Mouse (Mus musculus): Measurements from ENCODE around the gene Spert.

Gene Spert

DNA sequence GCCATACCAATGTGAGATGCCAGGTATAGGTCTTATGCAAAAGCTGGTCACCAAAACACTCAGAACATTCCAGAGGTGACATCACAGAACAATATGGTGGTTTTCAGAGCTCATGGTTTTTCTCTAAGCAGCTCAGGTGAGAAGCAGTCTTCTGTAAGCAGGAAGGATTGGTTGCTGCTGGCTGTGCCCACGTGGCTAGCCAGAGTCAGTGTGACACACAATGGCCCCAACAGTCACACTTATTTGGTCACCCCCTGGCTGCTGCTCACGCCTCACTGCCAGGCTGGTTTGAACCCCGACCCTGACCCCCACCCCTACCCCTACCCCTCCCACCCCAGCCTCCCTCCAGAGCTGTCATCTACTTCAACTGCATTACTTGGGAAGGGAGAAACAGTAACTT lies at the start of gene Spert:
Spert (minus strand) TSS at position 139 of the 400 bp plus-strand sequence.
- DNase-seq (ENCODE audit: low read depth, low spot score), result no peak

DNA sequence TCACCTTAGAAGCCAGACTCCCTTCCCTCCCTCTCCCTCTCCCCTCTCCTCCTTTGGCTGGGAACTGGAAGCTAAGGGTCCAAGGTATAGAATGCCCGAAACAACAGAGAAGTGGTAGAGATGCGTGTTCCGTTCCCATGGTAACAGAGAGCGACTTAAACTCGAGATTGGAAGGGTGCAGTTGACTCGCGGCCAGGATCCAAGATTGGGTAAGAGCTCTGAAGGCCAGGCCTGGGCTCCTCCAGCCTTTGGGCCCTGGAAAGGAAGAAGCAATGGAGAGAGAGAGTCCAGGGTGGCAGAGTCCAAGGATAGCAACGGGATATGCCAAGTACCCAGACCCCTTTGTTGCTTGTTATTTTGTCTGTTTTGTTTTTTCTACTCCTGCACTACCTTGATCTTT lies 49.2 kb upstream of the Spert start, which contains the start of gene Erich6b:
Erich6b (plus strand) TSS at position 180 of the 400 bp plus-strand sequence.
- DNase-seq (ENCODE audit: low read depth, low spot score), result peak; percentile 8

DNA sequence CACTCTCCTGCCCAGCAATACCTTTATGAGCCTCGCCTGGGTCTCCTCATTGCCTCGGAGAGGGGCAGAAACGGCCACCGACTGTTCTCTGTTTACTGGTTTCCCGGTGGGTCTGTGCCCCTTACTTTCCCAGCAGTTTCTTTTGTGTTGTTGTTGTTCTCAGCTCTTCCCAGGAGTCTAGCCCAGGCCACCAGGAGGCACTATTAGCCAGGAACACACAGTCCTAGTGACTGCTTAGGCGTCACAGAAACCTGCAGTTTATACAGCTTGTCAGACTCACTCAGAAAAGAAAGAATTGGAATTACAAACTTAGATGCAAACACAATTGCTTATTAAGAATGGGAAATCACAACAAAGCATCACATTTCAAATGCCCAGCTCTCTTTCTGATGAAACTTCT lies 48.5 kb upstream of the Spert start:
- peak; percentile 39 for DNase-seq (ENCODE audit: low read depth, low spot score)

DNA sequence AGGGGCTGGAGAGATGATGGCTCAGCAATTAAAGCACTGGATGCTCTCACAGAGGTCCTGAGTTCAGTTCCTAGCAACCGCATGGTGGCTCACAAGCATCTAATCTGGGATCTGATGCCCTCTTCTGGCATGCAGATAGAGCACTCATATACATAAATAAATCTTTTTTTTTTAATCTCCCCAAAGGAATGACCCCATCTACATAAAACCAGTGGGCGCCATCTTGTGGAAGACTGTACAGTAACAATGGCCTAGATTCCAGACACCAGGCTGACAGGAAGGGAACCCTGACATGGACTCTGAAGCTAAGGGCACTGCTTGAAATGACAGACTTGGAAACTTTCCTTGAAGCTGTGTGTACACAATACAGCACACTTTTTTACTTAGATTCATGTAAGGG lies 47.9 kb upstream of the Spert start:
- DNase-seq (ENCODE audit: low read depth, low spot score), result peak; percentile 47

DNA sequence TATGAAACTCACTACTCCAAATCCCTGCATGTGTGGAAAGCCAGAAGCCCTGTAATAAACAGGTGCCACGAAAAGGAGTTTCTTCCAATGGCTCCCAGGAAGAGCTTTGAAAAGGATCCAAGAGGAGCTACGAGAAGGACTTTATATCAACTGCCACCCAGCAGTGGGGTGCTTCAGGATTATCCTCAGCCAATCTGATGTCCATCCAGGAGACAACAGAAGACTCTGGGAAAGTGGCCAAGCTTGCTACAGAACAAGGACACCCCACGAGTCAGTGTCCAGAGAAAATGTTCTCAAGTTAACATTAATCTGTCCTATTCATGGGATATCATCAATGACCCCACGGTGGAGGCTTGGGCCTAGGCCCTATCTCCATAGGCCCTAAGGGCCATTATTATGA lies 44.7 kb upstream of the Spert start:
- peak; percentile 84 for DNase-seq (ENCODE audit: low read depth, low spot score)

DNA sequence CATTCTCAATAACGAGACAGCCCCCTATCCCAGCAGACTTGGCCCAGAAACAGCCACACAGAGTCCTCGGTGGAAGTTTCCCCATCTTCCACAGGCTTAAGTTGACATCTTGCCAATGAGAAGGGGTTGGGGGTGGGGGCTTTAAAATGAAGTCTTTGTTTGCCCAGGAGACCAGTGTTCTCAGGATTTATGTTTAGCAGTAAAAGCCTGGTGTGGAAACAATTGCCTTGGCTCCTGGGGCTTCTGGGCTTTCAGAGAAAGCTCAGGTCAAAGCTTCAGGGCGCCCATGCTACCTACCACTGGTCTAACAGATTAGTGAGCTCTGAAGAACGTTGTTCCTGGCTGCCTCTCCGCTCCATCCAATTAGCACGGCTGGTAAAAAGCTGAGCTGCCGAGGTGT lies 43.2 kb upstream of the Spert start:
- DNase-seq (ENCODE audit: low read depth, low spot score), result no peak

DNA sequence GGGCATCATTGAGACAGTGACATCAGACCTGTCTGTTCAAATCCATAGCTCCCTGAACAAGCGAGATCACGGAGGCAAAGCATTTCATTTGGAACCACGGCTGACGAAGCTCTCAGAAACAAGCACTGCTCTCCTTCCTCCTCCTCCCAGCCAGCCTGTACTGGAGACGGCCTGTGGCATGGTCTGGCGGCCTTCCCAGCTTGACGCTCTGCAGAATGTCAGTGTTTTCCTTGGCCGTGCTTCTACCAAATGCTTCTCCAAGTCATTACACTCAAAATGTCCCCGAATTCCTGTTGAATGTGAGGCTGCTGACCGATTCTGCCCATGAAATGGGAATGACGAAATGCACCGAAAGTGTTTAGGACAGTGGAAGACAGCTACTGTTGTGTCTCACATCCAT lies 42.4 kb upstream of the Spert start:
- DNase-seq (ENCODE audit: low read depth, low spot score), result peak; percentile 83

DNA sequence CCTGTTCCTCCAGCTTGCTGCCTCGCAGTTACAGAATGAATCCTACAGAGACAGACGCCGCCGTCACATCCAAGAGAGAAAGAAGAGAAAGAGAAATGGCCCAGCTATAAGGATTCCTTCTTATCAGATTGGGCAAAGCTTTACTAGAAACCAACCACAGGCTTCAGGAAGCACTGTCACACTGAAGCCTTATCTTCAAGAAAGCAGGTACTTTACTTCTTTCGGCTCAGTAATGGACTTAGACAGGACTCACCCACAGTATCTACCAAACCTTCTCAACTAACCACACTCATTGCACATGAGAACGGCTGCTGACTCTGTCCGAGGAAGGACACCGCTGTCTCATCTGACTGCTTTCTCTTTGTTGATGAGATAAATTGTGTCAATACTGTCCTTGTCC lies 36.0 kb upstream of the Spert start:
- DNase-seq (ENCODE audit: low read depth, low spot score), result no peak

DNA sequence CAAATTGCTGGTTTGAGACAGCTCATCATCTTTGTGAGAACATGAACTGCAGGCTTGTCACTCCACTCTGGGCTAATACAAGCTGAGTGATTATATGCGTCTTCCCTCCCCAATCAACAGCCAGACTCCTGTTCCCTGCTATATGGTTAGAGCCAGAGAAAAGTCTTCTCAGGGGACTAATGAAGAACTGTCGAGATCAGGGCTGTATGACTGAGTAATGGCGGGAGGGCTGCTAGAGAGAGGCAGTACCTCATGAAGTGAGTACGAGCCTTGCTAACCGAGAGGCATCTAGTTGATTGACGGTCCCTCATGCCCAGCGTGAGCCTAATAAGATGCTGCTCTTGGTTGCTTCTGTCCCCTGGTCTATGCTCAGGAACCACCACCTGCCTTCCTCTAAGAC lies 30.1 kb upstream of the Spert start:
- peak; percentile 7 for DNase-seq (ENCODE audit: low read depth, low spot score)

DNA sequence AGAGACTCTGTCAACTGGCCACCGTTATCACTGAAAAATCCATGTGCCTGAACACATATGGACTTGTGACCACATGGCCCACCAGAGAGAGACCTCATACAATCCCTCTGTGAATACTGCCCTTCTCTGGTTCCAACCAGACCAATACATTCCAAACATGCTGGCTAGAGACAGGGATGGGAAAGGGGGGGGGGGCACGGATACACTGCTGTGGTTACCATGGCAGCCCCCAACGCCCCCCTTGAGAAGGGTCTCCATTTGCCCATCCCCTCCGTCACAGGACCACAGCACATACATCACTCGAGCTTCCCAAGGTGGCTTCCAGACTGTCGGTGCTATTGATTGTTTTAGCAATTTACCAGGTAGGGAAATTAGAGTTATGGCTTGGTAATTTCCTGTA lies 23.5 kb upstream of the Spert start:
- DNase-seq (ENCODE audit: low read depth, low spot score), result no peak

DNA sequence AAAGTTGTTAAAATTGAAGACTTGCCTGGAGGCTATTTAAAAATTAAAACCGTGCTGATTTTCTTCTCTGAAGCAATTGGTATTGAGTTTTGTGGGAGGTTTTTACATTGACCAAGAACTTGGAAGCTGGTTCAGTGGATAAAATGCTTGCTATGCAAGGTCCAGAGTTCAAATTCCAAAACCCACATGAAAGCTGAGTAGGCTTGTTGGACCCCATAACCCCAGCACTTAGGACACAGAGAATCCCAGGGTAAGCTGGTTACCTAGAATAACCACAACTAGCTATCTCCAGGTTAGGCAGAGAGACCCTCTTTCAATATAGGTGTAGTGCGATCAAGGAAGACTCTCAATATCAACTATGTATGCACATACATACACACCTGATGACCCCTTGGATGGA lies 16.3 kb upstream of the Spert start:
- no peak for DNase-seq (ENCODE audit: low read depth, low spot score)

DNA sequence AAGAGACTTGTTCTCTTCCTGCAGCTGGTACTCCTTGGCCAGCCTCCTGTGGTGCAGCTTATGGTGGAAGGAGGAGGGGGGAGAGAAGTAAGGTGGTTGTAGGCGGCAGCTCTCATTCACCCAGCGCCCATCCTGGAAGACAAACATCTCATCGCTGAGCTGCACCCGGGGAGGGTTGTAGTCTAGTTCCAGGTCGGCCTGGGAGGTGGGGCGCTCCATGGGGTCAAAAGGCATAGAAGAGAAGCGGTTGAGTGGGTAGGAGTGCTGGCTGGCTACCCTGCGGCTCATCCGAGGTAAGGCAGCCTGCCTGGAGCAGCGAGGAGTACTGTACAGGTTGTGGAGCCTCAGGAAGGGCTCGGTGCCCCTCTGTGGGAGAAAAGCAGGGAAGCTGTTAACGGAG lies 9.0 kb downstream of the Spert start:
- DNase-seq (ENCODE audit: low read depth, low spot score), result peak; percentile 5

DNA sequence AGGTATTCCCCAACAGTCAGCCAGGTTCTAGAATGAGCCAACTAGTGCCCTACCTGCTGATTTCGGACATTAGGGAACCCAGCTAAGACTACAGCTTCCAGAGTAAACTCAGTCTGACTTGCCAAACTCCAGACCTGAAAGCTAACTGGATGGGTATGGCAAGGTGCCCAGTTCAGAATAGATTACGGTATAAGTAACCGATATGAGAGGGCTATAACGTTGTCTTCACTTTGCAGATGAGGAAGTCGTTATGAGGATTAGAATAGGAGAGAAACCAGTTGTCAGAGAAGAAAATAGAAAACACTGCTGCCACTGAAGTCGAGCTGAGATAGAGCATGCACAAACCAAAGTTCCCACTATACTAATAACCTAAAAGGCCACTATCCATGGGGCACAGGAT lies 13.9 kb downstream of the Spert start:
- DNase-seq (ENCODE audit: low read depth, low spot score), result no peak

DNA sequence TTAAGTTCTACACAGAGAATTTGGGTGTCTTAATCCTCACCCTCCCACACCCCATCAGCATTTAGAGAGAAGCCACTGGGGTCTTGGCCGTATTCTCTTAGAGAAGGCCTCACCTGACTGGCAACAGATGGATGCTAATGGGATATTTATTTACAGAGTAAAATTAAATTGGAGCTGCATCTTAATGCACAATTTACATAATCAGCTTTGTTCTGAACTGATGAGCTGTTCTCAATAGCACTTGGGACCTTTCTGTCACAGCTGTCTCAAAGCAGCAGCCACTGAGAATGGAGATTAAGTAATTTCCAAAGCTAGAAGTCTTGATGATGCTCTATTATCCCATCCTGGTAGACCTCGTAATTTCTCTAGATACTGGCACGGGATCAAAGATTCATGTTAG lies 26.6 kb downstream of the Spert start:
- DNase-seq (ENCODE audit: low read depth, low spot score), result peak; percentile 20

DNA sequence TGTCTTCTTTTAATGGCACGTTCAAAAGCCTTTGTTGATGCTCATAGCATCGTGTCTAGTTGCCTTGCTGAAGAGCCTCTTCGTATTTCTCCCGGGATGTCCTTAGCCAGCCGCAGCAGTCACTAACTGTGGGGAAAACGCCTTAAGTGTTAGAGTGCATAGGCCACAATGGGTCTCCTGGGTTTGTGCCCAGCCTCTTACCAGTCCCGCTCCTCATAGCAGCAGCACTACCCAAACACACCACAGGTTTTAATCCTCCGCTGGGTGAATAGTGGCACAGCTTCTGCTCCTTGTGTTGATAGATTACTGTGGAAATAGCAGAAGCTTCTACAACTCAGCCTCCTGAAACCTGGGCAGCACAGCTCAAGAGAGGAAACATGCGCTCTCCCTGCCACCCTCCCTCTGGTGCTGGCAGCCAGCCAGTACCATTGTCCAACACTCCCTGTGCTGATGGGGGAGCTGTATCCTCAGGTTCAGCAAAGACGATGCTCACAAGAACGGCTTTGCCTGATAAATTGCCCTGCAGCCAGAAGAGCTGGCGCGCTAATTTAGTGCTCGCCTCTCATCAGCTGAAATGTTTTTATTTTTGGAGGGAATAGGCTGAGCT lies 27.3 kb downstream of the Spert start:
- peak; percentile 90 for DNase-seq (ENCODE audit: low read depth, low spot score)

DNA sequence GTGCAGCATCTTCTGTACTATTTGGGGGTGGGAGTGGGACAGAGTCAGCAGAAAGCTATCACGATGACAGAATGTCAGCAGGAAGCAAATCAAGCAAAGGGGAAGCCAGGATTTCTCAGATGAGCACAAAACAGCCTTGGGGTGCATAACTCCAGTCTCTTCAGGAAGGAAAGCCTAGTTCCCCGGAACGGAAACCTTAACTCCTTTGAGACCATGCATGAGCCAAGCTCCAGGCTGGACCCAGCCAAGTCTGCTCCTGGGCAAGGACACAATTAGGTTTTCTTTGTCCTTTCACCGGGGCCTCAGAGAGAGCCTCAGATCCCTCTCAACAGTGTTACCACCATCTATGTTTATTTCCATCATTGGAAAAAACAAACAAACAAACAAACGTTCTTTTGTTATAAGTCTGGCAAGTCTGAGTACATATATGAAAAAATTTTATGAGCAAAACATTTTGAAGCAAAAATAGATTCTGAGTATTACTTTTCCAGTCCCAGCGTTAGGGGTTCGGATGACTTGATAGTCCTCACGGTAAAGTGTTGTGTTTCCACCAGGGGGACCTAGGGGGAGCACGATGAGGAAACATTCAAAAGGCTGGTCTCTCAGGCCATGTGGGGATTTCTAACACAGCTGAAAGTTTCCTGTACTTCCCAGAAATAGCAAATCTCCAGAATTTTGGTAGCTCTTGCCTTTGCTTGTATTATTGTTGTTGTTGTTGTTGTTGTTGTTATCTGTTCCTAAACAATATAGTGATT lies 31.2 kb downstream of the Spert start:
- DNase-seq (ENCODE audit: low read depth, low spot score), result no peak

DNA sequence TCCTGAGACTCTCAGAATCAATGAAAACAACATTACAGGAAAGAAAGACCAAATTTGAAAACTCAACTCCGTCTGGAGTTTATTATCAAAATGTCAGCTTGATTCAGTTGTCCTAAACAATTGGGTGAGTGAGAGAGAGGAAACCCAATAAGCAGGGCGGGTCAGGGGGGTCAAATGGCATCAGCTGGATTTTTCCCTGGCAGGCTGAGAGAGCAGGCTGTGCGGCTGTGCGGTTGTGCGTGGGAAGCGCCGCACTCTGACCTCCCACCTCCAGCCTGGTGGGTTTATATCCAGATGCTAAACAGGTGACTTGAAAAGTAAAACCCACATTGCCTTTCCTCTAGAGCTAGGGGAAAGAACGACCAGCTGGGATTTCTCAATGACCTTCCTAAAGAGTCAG lies 51.2 kb downstream of the Spert start:
- DNase-seq (ENCODE audit: low read depth, low spot score), result no peak

DNA sequence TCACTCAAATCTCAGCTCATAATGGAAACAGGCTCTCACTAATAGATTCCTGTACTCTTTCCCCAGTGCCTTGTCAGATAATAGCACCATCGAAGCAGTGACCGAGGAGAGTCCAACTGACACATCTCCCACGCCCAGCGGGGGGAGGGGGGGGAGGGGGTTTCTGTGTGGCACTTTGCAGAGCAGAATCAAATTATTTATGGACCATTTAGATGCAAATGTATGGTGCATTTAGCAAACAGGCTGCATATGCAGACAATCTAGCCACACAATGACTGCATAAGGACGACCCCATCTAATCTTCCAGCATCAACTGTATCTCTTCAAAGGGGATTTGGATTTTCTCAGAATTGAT lies 51.9 kb downstream of the Spert start:
- no peak for DNase-seq (ENCODE audit: low read depth, low spot score)

DNA sequence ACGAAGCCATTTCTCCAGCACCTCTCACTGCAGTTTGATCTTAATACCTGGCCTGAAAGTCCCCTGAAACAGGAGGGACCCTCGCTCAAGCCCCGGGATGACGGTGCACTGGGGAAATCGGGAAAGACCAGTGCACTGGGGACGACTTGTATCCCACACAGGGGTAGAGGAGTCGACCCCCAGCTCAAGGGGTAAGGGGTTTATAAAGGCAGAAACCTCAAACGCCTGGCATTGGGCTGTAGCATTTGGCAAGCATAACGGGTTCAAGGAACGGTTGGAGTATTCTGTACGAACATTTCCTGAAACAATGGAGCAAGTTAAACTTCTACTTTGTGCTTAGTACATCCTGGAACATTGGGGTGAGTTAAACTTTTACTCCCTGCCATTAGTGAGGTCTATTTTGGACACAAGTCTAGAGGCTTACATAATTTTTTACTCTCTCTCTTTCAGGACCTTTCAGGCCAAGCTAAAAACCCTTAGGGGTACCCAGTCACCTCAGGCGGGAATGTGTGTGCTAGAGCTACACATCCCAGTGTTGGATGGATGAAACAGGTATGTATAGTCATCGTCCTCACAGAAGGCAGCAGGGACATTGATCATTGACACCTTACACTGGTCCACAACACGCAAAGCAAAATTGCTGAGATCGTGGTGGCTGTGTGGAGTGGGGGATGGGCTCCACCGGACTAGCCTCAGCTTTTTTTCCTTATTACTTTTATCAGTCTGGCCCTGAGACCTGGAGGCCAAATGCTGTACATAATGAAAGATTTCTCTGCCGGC lies 52.5 kb downstream of the Spert start:
- no peak for DNase-seq (ENCODE audit: low read depth, low spot score)

DNA sequence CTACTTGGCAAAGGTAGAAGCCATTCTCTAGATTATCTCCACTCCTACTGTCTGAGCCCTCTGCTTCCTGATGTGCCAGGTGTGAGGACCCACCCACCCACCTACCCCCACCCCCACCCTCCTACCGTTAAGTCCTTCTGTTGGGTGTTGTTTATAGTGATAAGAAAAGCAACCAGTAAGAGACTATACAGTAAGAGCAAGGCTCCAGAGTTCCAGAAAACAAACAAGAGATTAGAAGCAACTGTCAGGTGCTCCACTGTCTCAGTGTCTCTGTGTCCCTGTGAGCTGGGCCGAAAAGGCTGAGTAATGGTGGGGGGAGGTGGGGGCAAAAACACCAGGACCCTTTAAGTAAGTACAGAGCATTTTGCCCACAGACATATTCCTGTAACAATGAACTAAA lies 53.7 kb downstream of the Spert start:
- DNase-seq (ENCODE audit: low read depth, low spot score), result no peak
